Mouse (Mus musculus): ENCODE measurements around the gene Coa4. TPM values are rescaled to one million over a fixed set of nuclear protein-coding genes. Genes with fewer than 3 reads are reported as not detected.

Gene Coa4
- 1 to 10 TPM; 5.5 to 7.2 TPM for total RNA-seq (2023)

DNA sequence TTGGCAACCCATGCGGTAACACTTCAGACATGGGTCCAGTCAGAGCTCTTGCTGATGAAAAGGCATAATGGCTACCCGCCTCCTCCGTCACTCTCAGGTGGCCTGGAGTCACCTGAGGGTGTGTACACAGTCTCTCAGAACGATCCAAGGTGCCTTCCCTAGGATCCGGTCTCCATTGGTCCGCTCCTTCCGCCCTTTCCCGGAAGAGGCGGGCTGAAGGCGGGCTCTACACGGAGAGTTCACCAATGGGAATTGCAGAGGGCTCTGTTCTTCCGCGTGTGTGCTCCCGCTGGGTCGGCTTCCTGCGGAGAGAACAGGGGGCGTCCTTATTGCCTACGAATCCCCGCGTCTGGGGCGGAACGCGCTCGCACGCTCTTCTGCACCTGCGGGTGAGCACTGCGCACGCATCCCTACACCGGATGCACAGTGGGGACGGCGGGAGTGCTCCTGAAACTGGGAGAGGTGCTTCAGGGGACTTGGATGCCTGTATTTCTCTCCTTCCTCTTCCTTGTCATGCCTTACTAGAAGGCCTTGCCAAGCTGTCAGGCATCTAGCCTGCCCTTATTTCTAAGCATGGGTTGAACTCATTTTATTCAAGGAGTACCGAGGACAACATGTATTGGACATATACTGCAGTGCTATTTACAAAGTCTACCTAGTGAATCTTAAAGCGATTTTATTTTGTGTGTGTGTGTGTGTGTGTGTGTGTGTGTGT, at the start of gene Coa4:
Coa4 (plus strand) TSS at position 268 of the 715 bp plus-strand sequence.

DNA sequence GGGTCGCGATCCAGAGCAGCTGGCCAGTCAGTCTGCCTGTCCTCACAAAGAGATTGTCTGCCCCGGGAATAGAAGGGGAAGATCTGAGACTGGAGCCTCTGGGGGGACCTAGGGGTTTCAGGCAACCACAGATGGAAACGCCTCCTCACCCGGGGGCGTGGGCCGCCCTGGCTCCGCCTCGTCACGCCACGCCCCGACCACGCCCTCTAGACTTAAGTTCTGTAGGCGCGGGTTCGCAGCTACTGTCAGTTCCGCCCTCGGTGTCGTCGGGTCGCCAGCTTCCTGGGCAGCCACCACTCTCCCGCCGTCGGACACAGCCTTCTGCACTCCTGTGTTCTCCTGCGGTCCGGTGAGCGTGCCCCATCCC, 43.8 kb upstream of the Coa4 start, which contains the start of gene Ucp2:
Ucp2 (plus strand) TSS at position 221 of the 367 bp plus-strand sequence.

DNA sequence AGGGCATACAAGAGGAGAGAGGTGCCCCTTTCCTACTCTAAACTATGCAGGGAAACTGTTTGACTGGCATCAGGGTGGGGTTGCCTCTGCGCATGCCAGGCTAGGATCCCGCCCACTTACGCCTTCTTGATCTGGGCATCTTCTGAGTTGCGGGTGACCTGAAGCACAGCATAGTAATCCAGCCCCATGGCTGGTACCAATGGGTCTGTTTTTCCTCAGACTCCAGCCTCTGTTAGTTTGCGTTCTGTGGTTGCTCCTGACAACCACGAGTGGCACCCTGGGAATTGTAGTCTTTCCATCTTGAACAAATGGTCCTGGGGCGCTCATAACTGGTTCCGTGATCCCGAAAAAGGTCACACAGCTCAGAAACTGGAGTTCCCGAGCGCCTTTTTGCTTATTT, 22.3 kb upstream of the Coa4 start, which contains the start of gene Dnajb13:
Dnajb13 (minus strand) TSS at position 388 of the 400 bp plus-strand sequence.

Other genes with a start within 250 kb of the Coa4 start
- gene C2cd3, start 164.8 kb upstream of the Coa4 start, total RNA-seq (2023) = 10 to 100 TPM; 73.5 to 77.0 TPM
- 10 to 100 TPM; 50.6 to 54.5 TPM for gene Ppme1, start 164.8 kb upstream of the Coa4 start, total RNA-seq (2023)
- gene Ucp3, start 64.1 kb upstream of the Coa4 start, total RNA-seq (2023) = 1 to 10 TPM in 1 of 2 experiments, under 1 TPM in 1; 0.99 to 1.5 TPM
- 100 to 1,000 TPM; 625 to 675 TPM for gene Ucp2, start 43.7 kb upstream of the Coa4 start, total RNA-seq (2023)
- 1 to 10 TPM; 3.0 to 3.8 TPM for gene Dnajb13, start 22.1 kb upstream of the Coa4 start, total RNA-seq (2023)
- 10 to 100 TPM; 50.9 to 55.1 TPM for gene Rab6a, start 70.3 kb downstream of the Coa4 start, total RNA-seq (2023)
- gene Mrpl48, start 71.2 kb downstream of the Coa4 start, total RNA-seq (2023) = 10 to 100 TPM; 29.9 to 32.3 TPM
- gene Plekhb1, start 125.3 kb downstream of the Coa4 start, total RNA-seq (2023) = not detected
- 10 to 100 TPM; 46.0 to 51.9 TPM for gene Fam168a, start 169.6 kb downstream of the Coa4 start, total RNA-seq (2023)

All from T-cell, adult 66 days (primary cell).